Mouse (Mus musculus) heart, postnatal 14 days (tissue): ENCODE measurements around the gene Zeb2. TPM values are rescaled to one million over a fixed set of nuclear protein-coding genes. Genes with fewer than 3 reads are reported as not detected.

ENCODE experiments used
- DNase-seq, 2 experiments: peaks; one replicate each; pipeline ENCODE4 v3.0.0; 2021 to 2022
- intact Hi-C: fragments of 180-260 bp; cut with DNase I; formaldehyde crosslinking; loops from one replicate; pipeline ENCODE4 v1.15.1; 2025
- microRNA-seq, 2 experiments: library from miRNA; unstranded; fragments of <30 nt; microRNA quantifications; one replicate each; pipeline ENCODE4 v1.2.0; 2021 to 2022
- total RNA-seq, 2 experiments: library from RNA; stranded (reverse); gene quantifications; 2 replicates each; pipeline ENCODE4 v1.2.3; 2021

The Zeb2 gene
- total RNA-seq, 2 experiments from 2014 or later: 51.3 to 58.5 TPM

DNA sequence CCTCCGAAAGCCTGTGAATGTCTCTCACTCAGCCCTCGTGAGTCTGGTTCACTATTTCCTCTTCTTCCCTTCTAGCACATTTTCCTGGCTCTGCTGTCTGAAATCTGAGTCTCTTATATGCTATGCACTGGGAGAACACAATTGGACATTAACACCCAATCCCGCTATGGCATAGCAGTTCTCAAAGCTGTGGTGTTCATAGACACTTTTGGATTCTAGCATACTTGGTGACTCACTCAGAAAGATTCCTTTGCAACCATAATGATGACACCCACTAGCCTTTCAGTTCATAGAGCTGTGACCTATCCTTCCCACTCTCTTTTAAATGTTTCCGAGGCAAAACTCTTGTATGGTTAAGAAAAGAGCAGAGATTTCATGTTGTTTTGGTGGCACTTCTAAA, 156.0 kb downstream of the Zeb2 start:
- DNase-seq: no peak
- intact Hi-C loops: no loop called here

DNA sequence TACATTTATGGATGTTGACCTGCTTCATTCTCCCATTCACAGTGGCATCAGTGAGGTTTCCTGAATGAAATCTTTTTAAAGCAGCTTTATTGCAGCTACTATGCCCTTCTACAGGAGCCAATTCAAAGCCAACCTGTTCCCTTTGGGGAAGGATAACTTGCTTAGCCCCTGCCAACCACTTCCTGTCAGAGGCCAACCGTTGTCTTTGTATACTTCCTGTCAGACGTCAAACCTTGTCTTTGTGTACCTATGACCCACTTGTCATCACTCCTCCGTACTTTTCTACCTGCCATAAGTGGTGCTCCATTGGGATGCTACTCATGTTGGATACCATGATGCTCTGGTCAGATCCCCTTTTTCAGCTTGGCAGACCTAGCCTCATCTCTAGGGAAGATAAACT, 156.6 kb downstream of the Zeb2 start:
- intact Hi-C loops: no loop called here

DNA sequence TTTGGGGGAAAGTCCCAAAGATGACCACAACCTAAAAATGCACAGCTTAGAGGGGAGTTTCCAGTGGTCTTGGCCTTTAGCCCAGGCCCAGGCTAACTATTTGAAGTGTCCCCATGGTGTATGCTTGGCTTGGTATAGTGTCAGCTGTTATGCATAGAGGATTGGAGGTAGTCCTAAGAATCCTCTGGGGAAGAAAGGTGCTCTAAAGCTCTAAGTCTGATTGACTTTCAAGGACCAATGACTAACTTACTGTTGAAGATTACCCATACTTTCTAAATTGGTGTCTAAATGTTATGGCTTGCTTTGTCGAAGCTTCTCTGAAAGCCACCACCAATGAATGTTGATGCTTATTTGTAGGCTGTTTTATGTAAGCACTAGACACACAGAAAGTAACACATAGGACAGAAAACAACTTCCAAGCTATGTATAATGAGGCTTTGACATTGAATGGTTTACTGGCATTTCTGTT, 159.8 kb downstream of the Zeb2 start:
- no peak for DNase-seq
- intact Hi-C loops: no loop called here

More for the DNA sequence above, 156.6 kb downstream of the Zeb2 start:
- no peak for DNase-seq

- intact Hi-C loops: no loop called here
- DNase-seq: no peak
Measured at GRCm38 (mm10) chr2:44956232-44956631, 161.0 kb downstream of the Zeb2 start.

DNA sequence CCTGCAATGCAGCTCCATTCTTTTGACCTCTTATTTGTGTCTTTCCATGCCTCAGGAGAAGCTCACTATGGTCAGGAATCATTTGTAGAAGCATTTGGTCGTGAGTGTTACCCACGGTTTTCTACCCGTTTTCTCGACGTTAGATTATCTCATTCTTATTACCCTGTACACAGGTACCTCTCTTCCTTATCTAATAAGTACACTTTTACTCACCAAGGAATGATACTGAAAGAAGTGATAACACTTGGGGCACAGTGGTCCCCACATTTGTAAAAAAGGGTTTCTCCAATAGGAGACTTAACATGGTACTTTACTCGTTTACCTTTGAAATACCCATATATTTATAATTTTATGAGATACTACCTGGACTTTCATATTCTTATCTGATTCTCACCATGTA, 161.7 kb downstream of the Zeb2 start:
- DNase-seq: no peak
- intact Hi-C loops: no loop called here

DNA sequence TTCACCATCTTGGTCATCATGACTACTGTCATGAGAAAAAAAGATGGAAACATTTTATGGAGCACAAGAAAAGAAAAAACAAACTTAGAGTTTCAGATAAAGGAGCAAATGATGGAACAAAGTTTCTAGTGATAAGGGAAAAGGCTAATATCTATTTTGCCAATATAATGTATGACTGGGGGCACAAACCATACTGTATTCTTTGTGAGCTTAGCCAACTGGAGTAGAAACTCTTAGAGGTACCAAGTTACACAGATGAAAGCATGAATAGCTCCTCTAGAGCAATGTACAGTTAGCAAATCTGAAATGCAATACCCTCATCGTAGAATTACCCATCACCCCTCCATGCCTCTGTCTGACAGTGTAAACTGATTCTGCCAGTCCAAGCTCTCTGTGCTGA, 163.0 kb downstream of the Zeb2 start:
- intact Hi-C loops: no loop called here
- DNase-seq: no peak

DNA sequence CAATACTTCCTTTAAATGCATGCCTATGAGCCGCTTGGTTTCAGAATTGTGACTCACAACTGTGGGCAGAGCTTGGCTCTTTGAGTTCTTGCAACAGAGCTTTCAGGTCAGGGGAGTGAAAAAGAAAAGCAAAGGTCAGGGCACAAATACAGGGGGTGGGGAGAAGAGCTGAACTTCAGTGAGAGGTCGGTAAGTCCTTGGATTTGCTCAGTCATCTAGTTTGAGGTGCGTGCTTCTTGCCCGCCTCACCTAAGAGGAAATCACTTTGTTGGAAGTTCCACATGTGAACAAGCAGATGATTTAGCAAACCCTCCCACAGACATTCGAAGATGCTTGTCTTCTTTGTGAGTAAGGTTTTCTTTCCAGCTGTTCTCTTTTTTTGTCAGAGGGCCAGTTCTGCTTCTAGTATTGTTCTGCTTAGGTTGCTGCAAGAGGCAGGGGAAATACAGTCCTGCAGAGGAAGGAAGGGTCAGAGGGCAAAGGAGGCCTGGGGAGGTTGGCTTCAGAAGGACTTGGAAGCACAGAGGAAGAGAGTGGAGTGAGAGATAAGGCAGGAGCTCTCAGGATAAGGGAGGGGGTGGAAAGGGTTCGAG, 164.3 kb downstream of the Zeb2 start:
- intact Hi-C loops: no loop called here

DNA sequence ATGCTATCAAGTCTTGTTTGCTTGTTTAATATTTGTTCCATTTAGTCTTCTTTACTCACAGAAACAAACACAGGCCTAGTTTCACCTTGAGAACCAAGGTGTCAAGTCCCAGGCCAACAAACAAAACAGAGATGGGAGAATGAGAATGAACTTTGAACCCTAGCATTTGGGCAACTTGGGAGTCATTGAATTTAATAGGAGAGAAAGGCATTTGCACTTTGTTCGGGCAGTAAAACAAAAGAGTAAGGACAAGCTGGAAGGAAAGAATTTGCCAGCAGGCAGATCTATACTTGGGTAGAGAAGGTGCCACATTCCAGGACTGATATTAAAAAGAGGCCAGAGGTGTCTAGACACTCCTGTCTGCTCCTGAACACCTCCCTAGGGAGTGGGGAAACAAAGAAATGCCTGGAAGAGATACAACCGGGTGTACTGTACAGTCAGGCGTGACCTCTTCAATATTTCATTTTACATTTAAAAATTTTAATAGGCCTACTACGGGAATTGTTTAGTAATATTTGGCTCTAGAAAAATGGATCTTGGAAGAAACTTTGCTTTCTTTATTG, 165.5 kb downstream of the Zeb2 start:
- no peak for DNase-seq
- intact Hi-C loops: no loop called here

More for the DNA sequence above, 164.3 kb downstream of the Zeb2 start:
- peak in 1 of 2 experiments; percentile 15 for DNase-seq

- intact Hi-C loops: no loop called here
- no peak for DNase-seq
Measured at GRCm38 (mm10) chr2:44944689-44945088, 172.5 kb downstream of the Zeb2 start.

Small RNAs within 50 kb of the gene (microRNA-seq; reads per million reads assigned to microRNA genes)
- gene Mir5129: 2.7 to 21.0 reads per million in 2 experiments

Other genes with a start within 250 kb of the Zeb2 start
- 10 to 100 TPM; 15.5 to 20.5 TPM for gene Gtdc1, start 189.7 kb downstream of the Zeb2 start, total RNA-seq